Mouse (Mus musculus) erythroblast, embryonic 14.5 days (primary cell): ENCODE results near the gene Slc32a1.

Source experiments
- GATA1 ChIP-seq: IDR thresholded peaks from 2 replicates; pipeline ENCODE4 v1.6.1; 2012; ENCODE audit warnings: low read length, inconsistent platforms, mixed read lengths
- TAL1 ChIP-seq: IDR thresholded peaks from 3 replicates; pipeline ENCODE4 v1.6.1; 2012; ENCODE audit warnings: low read length, inconsistent platforms, mixed read lengths

DNA sequence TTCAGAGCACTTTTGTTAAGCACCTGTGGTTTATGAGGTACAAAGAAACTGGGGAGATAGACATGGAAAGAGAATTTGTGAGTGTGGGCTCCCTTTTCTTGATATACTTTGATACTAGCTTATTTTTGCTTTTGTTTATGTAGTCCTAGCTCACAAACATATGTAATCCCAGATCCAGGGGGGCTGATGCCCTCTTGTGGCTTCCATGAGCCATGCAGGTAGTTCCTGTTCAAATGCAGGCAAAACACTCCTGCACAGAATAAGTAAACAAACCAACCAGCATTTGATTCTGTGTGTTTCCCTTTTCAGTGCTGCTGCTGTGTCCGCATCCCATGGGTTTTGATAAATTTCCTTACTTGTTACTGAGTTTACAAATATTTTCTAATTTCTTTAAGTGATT lies 18.8 kb downstream of the Slc32a1 start:
- TF ChIP-seq TAL1: no peak
- TF ChIP-seq GATA1: no peak
